Mouse (Mus musculus): ENCODE measurements around the gene Wdr11. TPM values are rescaled to one million over a fixed set of nuclear protein-coding genes. Genes with fewer than 3 reads are reported as not detected.
A peak's percentile ranks its signal among the peaks of the same experiment; 100 is the strongest.

Wdr11 gene
- polyA plus RNA-seq, 1 experiment from 2014 or later, result 34.4 TPM

- Histone ChIP-seq H3K4me2 (no peak overlapping the region), H3K9ac (replicated peaks) (no peak overlapping the region), H3K36me3 (peaks cover 46% of the 10 kb centered on the region), H3K27me3 (replicated peaks) (no peaks in the 10 kb centered on the region), H3K9me3 (replicated peaks) (no peaks in the 10 kb centered on the region), H3K4me3 (replicated peaks) (no peak overlapping the region), H3K4me1 (no peaks in the 10 kb centered on the region), H3K27ac (replicated peaks) (no peak overlapping the region)
- ATAC-seq (ENCODE audit: low FRiP score), result no peak
- 76% methylated on average over 12 of the region's 12 CpGs for WGBS
Observed at GRCm38 (mm10) chr7:129635898-129636640, 44.4 kb downstream of the Wdr11 start.

GRCm38 (mm10) chr7:129636992-129637391, 45.3 kb downstream of the Wdr11 start:
- Histone ChIP-seq H3K9me3 (replicated peaks) (no peaks in the 10 kb centered on the region), H3K27me3 (replicated peaks) (no peaks in the 10 kb centered on the region), H3K27ac (replicated peaks) (no peak overlapping the region), H3K4me3 (replicated peaks) (no peak overlapping the region), H3K4me2 (no peak overlapping the region), H3K36me3 (peaks cover 36% of the 10 kb centered on the region), H3K9ac (replicated peaks) (no peak overlapping the region), H3K4me1 (no peaks in the 10 kb centered on the region)
- ATAC-seq (ENCODE audit: low FRiP score), result no peak
- WGBS, result 95% methylated on average over 9 of the region's 9 CpGs

- Histone ChIP-seq H3K4me2 (no peak overlapping the region), H3K27me3 (replicated peaks) (no peaks in the 10 kb centered on the region), H3K4me3 (replicated peaks) (no peak overlapping the region), H3K27ac (replicated peaks) (no peak overlapping the region), H3K9me3 (replicated peaks) (no peaks in the 10 kb centered on the region), H3K9ac (replicated peaks) (no peak overlapping the region), H3K36me3 (peaks cover 28% of the 10 kb centered on the region), H3K4me1 (no peaks in the 10 kb centered on the region)
- 87% methylated on average over 5 of the region's 5 CpGs for WGBS
- ATAC-seq (ENCODE audit: low FRiP score), result no peak
Observed at GRCm38 (mm10) chr7:129637906-129638475, 46.3 kb downstream of the Wdr11 start.

- 96% methylated on average over 5 of the region's 5 CpGs for WGBS
- H3K4me3 ChIP-seq (replicated peaks), result no peak overlapping the region
- H3K27ac ChIP-seq (replicated peaks), result no peak overlapping the region
- peaks cover 21% of the 10 kb centered on the region for H3K36me3 ChIP-seq
- no peaks in the 10 kb centered on the region for H3K27me3 ChIP-seq (replicated peaks)
- ATAC-seq (ENCODE audit: low FRiP score), result no peak
- H3K4me1 ChIP-seq, result no peaks in the 10 kb centered on the region
- no peaks in the 10 kb centered on the region for H3K9me3 ChIP-seq (replicated peaks)
- H3K9ac ChIP-seq (replicated peaks), result no peak overlapping the region
- H3K4me2 ChIP-seq, result no peak overlapping the region
Observed at GRCm38 (mm10) chr7:129639006-129639405, 47.3 kb downstream of the Wdr11 start.

- Histone ChIP-seq H3K27me3 (replicated peaks) (no peaks in the 10 kb centered on the region), H3K4me1 (no peaks in the 10 kb centered on the region), H3K4me2 (no peak overlapping the region), H3K36me3 (peaks cover 15% of the 10 kb centered on the region), H3K4me3 (replicated peaks) (no peak overlapping the region), H3K27ac (replicated peaks) (no peak overlapping the region), H3K9ac (replicated peaks) (no peak overlapping the region), H3K9me3 (replicated peaks) (no peaks in the 10 kb centered on the region)
- WGBS, result 86% methylated on average over 6 of the region's 6 CpGs
- no peak for ATAC-seq (ENCODE audit: low FRiP score)
Observed at GRCm38 (mm10) chr7:129639833-129640232, 48.2 kb downstream of the Wdr11 start.

GRCm38 (mm10) chr7:129643290-129643689, 51.6 kb downstream of the Wdr11 start:
- Histone ChIP-seq H3K27me3 (replicated peaks) (peaks cover 5% of the 10 kb centered on the region; the same call in 1 of the 2 replicates), H3K27ac (replicated peaks) (no peak overlapping the region), H3K36me3 (no peaks in the 10 kb centered on the region), H3K9me3 (replicated peaks) (no peaks in the 10 kb centered on the region), H3K4me2 (no peak overlapping the region), H3K4me1 (no peaks in the 10 kb centered on the region), H3K4me3 (replicated peaks) (no peak overlapping the region), H3K9ac (replicated peaks) (no peak overlapping the region)
- 91% methylated on average over 4 of the region's 4 CpGs for WGBS
- no peak for ATAC-seq (ENCODE audit: low FRiP score)

GRCm38 (mm10) chr7:129647798-129648197, 56.1 kb downstream of the Wdr11 start:
- no peak overlapping the region for H3K9ac ChIP-seq (replicated peaks)
- whole genome bisulfite sequencing, result 88% methylated on average over 7 of the region's 7 CpGs
- no peak overlapping the region for H3K27ac ChIP-seq (replicated peaks)
- no peaks in the 10 kb centered on the region for H3K9me3 ChIP-seq (replicated peaks)
- ATAC-seq (ENCODE audit: low FRiP score), result no peak
- H3K4me1 ChIP-seq, result peaks cover 18% of the 10 kb centered on the region
- H3K27me3 ChIP-seq (replicated peaks), result peaks cover 5% of the 10 kb centered on the region; the same call in 1 of the 2 replicates
- H3K4me2 ChIP-seq, result no peak overlapping the region
- H3K36me3 ChIP-seq, result no peaks in the 10 kb centered on the region
- no peak overlapping the region for H3K4me3 ChIP-seq (replicated peaks)

- H3K27ac ChIP-seq (replicated peaks), result no peak overlapping the region
- peak; percentile 56; the same call in 1 of the 2 replicates for ATAC-seq (ENCODE audit: low FRiP score)
- no peaks in the 10 kb centered on the region for H3K36me3 ChIP-seq
- H3K9ac ChIP-seq (replicated peaks), result no peak overlapping the region
- no peak overlapping the region for H3K4me3 ChIP-seq (replicated peaks)
- H3K4me2 ChIP-seq, result peak overlapping the region; percentile 17; the same call in 1 of the 2 replicates
- WGBS, result 4% methylated on average over 6 of the region's 6 CpGs
- peaks cover 23% of the 10 kb centered on the region for H3K4me1 ChIP-seq
- H3K27me3 ChIP-seq (replicated peaks), result peaks cover 5% of the 10 kb centered on the region; the same call in 1 of the 2 replicates
- H3K9me3 ChIP-seq (replicated peaks), result no peaks in the 10 kb centered on the region
Observed at GRCm38 (mm10) chr7:129648938-129649337, 57.3 kb downstream of the Wdr11 start.

GRCm38 (mm10) chr7:129650717-129651116, 59.1 kb downstream of the Wdr11 start:
- Histone ChIP-seq H3K4me1 (peaks cover 40% of the 10 kb centered on the region), H3K27me3 (replicated peaks) (peaks cover 8% of the 10 kb centered on the region; the same call in 1 of the 2 replicates), H3K36me3 (no peaks in the 10 kb centered on the region), H3K4me2 (no peak overlapping the region), H3K9me3 (replicated peaks) (no peaks in the 10 kb centered on the region), H3K9ac (replicated peaks) (no peak overlapping the region), H3K4me3 (replicated peaks) (no peak overlapping the region), H3K27ac (replicated peaks) (no peak overlapping the region)
- 66% methylated on average over 5 of the region's 5 CpGs for WGBS
- 0 out of 2 replicates have a peak, but pooled peaks have one; percentile 18 for ATAC-seq (ENCODE audit: low FRiP score)

GRCm38 (mm10) chr7:129651781-129652180, 60.1 kb downstream of the Wdr11 start:
- Histone ChIP-seq H3K4me1 (peaks cover 46% of the 10 kb centered on the region), H3K36me3 (no peaks in the 10 kb centered on the region), H3K4me2 (no peak overlapping the region), H3K9me3 (replicated peaks) (no peaks in the 10 kb centered on the region), H3K27me3 (replicated peaks) (peaks cover 8% of the 10 kb centered on the region; the same call in 1 of the 2 replicates), H3K9ac (replicated peaks) (0 out of 2 replicates have a peak overlapping the region, but pooled peaks have one; percentile 7), H3K27ac (replicated peaks) (no peak overlapping the region), H3K4me3 (replicated peaks) (no peak overlapping the region)
- 52% methylated on average over 7 of the region's 7 CpGs for WGBS
- ATAC-seq (ENCODE audit: low FRiP score), result no peak

- Histone ChIP-seq H3K27me3 (replicated peaks) (0 out of 2 replicates have a peak, but pooled peaks cover 3% of the 10 kb centered on the region), H3K4me1 (peaks cover 46% of the 10 kb centered on the region), H3K4me3 (replicated peaks) (no peak overlapping the region), H3K27ac (replicated peaks) (no peak overlapping the region), H3K9me3 (replicated peaks) (no peaks in the 10 kb centered on the region), H3K9ac (replicated peaks) (no peak overlapping the region), H3K4me2 (no peak overlapping the region), H3K36me3 (no peaks in the 10 kb centered on the region)
- 56% methylated on average over 9 of the region's 9 CpGs for WGBS
- no peak for ATAC-seq (ENCODE audit: low FRiP score)
Observed at GRCm38 (mm10) chr7:129652901-129653460, 61.3 kb downstream of the Wdr11 start.
